Mouse (Mus musculus) CD4-positive, CD25-positive, alpha-beta regulatory T cell, adult 4 months (primary cell): ENCODE results near the gene Inpp5a. TPM values are rescaled to one million over a fixed set of nuclear protein-coding genes. Genes with fewer than 3 reads are reported as not detected.

Experiments
- ATAC-seq: one replicate; pipeline ENCODE4 v1.8.0; 2017
- polyA plus RNA-seq, 2 experiments: library from polyadenylated mRNA; unstranded; fragments of 100-300 nt; shearing (Covaris generic); gene quantifications; one replicate each; pipeline ENCODE4 v1.2.1; 2017

Gene Inpp5a
- polyA plus RNA-seq, 2 experiments from 2014 or later: 8.8 to 11.7 TPM

DNA sequence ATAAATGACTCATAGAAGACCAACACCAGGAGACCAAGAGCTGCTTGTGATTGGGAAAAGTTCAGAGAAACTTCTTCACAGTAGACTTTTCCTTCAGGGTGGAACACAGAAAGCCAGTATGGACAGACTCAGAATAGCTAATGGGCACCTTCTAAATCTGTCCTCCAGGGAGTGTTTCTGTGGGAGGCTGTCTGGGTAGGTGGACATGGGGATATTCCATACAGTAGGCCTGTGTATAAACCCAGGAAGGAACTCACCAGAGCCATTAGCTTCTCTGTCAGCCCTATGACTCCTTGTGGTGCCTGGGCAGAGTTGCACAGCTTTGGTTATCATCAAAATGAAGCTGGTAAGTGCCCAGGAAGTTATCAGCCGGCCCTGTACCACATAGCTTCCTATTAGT lies 151.7 kb downstream of the Inpp5a start:
- no peak for ATAC-seq

DNA sequence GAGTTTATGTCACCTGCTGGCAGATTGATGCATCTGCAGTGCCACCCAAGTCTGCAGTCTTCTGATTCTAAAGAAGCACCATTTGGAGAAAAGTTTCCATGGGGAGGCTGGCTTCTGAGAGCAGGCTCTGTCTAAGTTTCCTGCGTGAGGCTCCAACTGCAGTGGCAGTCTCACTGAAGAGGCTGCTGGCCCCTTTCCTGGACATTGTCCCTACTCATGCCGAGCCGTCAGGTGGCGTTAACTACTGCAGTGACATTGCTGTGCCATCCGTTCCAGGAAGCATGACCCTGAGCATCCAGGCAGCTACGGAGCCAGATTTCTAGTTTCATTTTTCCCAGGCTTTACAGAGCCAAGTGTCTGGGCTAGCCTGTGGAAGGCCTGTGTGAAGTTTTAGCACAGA lies 152.5 kb downstream of the Inpp5a start:
- no peak for ATAC-seq

DNA sequence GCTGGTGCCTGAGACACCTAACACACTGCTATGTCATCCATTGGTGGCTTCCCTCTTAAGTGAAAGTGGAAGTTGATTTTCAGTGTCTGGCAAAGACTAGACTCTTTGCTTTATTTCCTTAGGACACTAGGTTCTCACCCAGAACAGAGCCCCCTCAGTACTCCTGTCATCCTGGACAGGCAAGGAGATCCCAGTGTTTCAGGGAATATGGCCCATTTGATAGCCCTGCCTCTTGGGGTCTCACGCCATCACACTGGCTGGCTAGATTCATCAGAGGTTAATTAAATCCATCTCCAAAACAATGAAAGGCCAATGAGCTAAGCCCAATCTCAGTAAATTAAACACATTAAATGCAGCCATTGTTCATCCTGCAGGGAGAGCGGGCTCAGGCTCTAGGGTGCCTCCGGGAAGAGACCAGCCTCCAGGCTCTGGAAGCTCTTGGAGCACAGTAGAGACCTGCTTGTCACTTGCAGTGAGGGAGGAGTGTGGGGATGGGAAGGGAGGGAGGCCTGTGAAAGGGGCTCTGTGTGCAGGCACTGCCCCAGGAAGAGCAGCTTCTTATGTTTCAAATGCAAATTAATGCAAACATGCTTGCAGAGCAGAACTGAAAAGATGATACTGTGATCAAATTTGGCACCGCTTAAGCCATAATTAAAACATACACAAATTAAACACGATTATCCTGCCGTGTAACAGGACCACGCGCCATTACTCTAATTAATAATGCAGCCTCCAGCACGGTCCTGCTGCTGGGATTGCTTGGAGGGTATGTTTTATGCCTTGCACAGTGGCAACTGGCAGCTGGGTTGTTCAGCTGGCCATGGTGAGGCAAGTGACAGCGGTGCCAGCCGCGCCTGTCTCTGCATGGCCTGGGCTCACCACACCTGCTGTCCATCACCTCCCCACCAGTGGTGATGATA lies 156.1 kb downstream of the Inpp5a start:
- ATAC-seq: no peak

- ATAC-seq: no peak
Measured at GRCm38 (mm10) chr7:139547325-139547724, 158.4 kb downstream of the Inpp5a start.

DNA sequence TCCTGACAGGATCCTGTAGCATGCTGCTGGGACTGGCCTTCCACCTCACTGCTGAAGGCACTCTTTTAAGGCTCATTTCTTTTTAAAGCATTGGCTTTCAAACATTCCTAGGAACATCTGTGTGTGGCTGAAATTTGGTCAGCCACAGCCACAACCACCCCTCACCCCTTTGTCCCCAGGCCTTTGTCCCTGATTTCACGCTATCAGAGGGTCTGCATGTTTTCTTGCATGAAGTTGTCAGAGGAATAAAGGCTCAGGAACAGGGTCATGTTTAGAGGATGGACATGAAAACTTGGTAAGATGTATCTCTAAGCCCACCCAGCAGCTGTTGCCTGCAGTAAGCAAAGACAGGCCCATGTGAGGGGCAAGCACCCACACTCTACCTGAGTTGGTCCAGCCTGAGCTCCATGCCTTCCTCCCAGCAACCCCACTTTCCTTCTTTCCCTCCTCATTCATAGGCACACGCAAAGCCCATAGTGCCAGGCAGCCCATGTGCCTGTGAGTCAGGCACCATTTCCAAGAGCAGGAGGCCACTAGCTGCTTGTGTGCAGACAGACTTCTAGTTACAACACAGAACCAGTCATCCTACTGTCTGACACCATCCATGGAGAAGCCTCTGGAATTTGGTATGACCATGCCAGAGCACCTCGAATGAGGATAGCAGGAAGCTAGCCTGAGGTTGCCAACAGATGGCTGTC lies 161.3 kb downstream of the Inpp5a start:
- ATAC-seq: no peak

DNA sequence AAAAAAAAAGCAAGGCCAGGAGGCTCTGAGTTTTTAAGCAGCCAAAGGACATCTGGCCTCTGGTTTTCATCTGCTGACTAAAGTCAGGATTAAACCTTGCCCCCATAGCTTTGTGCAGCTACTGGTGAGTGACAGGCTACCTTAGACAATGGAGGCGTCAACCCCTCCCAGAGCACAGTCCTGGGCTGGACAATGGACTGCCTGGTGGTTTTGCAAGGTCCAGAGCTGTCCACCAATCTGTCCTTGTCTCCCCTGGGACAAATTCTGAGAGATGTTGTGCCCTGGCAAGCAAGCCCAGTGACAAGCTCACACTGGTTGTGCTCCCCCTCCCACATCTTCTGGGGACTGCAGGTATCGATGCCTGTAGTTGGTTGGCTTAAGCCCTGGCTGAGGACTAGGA lies 162.6 kb downstream of the Inpp5a start:
- ATAC-seq: no peak

DNA sequence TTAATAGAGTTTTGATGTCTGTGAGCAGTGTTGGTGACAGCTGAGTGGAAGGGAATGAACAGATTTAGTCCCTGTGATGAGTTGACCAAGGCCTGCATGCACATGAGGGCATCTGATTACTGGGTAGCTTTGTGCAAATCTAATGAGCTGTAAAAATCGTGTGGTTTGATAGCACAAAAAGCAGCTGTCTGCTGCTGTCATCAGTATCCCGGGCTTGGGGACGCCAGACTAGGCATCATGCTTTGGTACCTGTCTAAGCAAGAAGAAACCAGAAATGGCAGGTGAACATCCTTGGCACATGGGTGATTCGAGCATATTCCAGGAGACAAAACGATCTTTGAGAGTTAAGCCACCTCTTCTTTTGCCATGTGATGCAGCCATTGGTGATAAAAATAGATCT lies 167.4 kb downstream of the Inpp5a start:
- no peak for ATAC-seq

GRCm38 (mm10) chr7:139556746-139557526 lies 168.0 kb downstream of the Inpp5a start:
- no peak for ATAC-seq

DNA sequence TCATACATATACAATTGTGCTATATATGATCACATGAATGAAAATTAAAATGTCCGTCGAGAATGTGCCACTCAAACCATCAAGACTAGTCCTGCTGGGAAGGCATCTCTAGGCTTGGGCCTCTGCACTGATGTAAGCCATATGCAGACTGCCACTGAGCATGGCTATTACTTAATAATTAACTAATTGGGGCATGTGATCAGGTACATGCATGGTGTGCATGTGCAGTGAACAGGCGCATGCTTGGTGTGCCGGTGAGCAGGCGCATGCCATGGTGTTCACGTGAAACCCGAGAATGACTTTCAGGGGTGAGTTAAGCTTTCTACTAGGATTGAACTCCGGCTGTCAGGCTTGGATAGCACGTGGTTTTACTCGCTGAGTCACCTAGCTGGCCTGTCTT lies 170.8 kb downstream of the Inpp5a start:
- no peak for ATAC-seq

- ATAC-seq: no peak
Measured at GRCm38 (mm10) chr7:139563425-139563824, 174.5 kb downstream of the Inpp5a start.

DNA sequence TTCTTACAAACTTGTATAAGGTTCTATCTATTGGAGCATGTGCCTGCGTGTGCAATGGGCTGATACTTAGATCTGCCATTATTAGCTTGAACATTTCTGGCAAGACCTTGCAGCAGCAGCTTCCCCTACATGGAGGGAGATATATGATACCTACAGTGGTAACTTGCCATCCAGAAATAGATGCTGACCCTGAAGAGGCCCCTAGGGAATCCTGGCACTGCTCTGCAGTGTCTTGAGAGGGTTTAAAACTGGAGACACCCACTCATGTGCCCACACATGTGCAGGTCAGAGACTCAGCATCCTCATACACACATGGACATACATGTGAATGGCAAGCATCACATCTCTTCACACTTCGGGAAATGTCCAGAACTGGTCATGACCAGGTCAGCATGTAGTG lies 175.3 kb downstream of the Inpp5a start:
- ATAC-seq: no peak

DNA sequence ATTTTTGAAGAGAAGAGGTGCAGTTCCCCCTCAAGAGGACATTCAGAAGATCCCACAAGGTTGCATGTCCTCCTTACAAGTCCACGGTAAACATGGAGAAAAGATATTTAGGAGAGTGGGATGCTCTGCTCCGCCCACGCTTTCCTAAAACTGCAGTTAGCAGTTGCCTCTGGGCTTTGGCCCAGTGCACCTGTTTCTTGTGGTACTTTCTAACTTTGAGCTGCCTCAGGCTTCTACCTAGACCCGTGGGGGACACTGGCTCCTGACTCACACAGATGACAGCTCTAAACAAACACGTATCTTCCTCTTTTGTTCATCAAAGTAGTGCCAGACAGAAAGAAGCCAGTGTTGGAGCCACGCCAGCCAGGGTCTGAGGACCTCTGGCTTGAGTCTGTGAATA lies 177.1 kb downstream of the Inpp5a start:
- ATAC-seq: no peak

DNA sequence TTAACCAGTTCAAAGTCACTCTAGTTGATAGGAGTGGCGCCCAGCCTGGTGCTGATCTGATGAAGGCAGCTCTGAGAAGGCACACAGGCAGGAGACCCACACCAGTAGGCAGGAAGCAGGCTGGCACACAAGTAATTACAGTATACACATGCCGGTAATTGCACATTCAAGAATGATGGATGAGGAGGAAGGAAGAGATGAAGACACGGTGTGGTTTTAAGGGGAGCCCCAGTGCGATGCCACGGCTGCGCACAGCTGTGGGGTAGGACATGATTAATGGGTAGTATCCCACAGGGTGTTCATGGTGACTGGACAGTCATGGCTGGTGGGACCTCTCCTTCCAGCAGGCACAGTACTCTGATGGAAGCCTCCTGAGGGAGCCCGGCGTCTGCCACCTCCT lies 177.6 kb downstream of the Inpp5a start:
- no peak for ATAC-seq

- ATAC-seq: no peak
Measured at GRCm38 (mm10) chr7:139570788-139571187, 181.9 kb downstream of the Inpp5a start.

GRCm38 (mm10) chr7:139572665-139573064 lies 183.8 kb downstream of the Inpp5a start:
- ATAC-seq: no peak

DNA sequence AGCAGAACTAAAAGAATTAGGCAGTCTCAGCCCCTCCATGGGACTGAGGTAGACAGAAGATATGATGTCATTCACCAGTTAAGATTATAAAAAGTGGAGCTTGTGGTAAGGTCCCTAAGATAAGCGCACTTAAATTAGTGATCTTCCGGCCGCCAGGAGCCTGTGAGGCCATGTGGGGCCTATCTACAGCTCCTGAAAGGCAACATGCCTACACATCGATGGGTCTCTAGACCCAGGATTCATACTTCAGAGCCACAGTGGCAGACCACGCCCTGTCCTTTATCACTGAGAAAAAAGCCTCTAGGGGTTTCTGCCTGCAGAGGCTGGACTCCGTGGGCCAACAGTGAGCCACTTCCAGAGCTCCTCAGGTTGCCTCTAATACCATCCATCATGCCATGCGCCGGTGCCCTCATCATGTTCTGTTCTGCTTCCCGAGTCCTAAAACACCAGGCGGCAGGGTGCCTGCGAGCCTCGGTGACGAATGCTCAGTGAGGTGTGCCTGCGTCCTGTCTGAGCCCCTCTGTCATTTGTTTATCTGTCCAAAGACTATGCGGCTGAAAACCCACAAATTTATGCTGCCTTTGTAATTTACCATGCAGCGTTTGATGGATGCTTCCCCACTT lies 187.3 kb downstream of the Inpp5a start:
- no peak for ATAC-seq

DNA sequence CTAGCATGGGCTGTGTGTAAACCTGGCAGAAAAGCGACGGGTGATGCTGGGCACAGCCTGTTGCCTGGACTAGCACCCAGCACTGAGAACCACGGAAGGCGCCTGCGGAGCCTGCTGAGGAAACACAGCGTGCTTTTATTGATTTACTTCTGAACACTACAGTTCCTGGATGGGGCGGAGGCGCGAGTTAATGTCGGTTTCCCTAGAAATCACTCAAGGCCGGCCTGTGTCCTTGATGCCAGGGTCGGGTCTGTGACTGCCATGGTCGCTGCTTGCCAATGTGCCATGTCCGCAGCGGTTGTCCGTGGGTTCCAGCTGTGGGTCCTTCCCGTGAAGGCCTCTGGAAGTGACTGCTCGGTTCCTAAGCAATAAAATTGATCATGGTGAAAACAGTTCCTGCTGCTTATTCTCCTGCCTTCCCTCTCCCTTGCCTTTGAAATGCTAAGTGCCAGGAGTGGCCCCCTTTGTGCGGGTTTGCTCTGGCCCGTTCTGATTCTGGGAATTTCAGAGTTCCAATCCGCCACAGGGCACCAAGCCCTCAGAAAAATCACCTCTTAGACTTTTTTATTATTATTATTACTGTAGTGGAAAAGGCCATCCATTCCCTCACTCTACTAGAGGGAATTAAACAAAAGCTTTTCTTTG lies 190.5 kb downstream of the Inpp5a start:
- no peak for ATAC-seq

DNA sequence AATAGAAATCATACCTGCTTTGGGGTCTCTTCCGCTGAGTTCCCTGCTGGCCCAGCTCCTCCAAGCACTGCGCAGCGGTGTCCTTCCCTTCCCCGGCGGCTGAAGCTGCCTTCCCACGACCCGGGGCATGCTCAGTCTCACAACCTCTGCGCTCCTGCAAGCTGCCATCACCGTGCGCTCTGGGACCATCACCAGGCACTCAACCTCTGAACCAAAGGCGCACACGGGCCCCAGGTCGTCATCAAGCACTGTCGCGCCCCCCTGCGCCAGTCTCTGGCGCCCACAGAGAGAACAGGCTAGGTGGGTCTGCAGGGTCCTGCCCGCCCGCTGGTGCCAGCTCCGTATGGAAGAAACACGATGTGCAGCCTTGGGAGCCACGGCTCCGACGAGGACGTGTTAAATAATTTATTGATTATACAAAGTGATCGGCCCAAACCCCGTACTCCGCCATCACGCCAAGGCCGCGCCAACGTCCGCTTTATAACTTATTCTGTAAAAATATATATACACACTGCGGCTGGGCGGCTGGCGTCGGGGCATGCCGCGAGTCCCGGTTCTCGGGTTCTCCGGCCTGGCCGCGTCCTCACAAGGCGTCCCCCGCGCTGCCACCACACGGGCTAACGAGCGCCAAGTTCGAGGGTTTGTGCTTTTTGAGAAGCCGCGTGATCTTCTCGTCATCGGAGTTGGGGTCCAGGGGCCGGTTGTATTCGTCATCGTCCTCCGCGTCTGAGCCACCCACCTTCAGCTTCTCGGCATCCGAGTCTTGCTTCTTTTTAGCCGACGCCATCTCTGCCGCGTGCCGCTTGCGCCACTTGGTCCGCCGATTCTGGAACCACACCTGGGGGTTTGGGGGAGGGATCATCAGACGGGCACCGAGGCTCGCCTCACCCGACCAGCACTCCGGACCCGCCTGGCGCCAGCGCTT lies 192.2 kb downstream of the Inpp5a start:
- ATAC-seq: no peak

GRCm38 (mm10) chr7:139581801-139582571 lies 193.1 kb downstream of the Inpp5a start:
- no peak for ATAC-seq

DNA sequence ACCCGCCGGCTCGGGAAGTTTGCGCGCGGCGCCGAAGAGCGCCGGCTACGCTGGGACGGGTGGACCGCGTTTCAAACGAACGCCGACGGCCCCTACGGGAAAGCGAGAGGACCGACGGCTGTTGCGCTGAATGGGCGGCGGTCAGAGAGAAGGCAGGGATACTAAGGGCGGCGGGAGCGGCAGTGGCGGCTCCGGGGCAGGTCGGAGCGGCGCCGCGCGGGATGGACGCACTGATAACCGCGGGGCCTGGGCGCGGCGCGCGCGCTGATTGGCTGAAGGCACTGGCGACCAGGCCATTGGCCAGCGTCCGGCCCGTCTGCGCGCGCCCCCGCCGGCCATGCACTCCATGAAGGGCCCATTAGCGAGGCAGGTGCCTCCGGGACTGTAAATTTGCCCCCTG lies 193.7 kb downstream of the Inpp5a start, which contains the start of gene Nkx6-2:
Gene Nkx6-2 (minus strand): TSS at position 203 of the 400 bp plus-strand sequence.
- no peak for ATAC-seq
